Mouse (Mus musculus): Measurements from ENCODE around the gene Rbm34.

DNA sequence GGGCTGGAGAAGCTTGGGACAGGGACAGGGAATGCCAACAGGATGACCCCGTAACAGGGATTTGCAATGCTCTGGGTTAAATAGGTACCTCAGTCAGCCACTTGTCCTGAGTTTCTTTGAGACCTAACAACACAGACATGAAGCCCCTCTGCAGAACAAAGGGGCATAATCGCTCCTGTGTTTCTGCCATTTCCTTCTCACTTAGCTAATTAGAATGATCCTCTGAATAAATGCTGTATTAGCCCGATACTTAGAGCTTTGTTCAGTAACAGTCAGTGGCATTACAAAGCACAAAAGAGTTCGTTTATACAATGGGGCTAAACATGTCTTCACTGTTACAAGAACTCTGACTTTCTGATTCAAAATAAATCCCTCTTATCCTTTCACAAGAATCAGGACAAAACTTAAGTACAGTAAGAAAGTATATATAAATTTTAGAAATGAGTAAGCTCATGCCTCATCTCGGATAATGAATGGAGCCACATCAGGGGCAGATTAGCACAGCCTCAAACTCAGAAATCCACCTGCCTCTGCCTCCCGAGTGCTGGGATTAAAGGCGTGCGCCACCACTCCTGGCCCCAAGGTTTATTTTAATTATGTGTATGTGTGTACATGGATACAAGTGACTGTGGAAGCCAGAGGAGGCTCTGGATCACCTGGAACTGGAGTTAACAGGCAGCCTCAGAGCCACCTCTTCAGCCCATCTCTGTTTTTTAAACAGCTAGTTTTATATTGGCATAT lies 5.9 kb upstream of the Rbm34 start:
- TF ChIP-seq CTCF (conservative IDR thresholded peaks at IDR 0.05; ENCODE audit: insufficient read depth, insufficient read length, low read depth, low read length) (no peak), POLR2A (IDR thresholded peaks at IDR 0.05; ENCODE audit: low read depth, low read length) (no peak)
